Mouse (Mus musculus) liver, embryonic 16.5 days (tissue): ENCODE measurements around the gene Gm17078. TPM values are rescaled to one million over a fixed set of nuclear protein-coding genes. Genes with fewer than 3 reads are reported as not detected.
"Not testable (repeated sequence)": the region's sequence is repeated elsewhere in the genome, so short reads cannot be mapped to it uniquely, and the experiment has no call there.

Experiments
- ATAC-seq: fragments of 200-750 bp; cut with Nextera tagmentation; 2 replicates; pipeline ENCODE4 v1.8.0; 2017; ENCODE audit warnings: low read depth, mild to moderate bottlenecking, moderate number of reproducible peaks, moderate library complexity
- H3K27ac ChIP-seq: fragments of 300-500 bp; sonication (generic); 2 replicates; pipeline ENCODE4 v1.5.1; 2014; ENCODE audit warnings: mild to moderate bottlenecking, low read length
- H3K27me3 ChIP-seq: fragments of 300-500 bp; sonication (generic); 2 replicates; pipeline ENCODE4 v1.6.1; 2014; ENCODE audit warnings: low read depth, low read length, mixed read lengths; ENCODE audit not compliant: control insufficient read depth, insufficient read depth
- H3K36me3 ChIP-seq: fragments of 300-500 bp; sonication (generic); 2 replicates; pipeline ENCODE4 v1.6.1; 2014; ENCODE audit warnings: mild to moderate bottlenecking; ENCODE audit not compliant: control insufficient read depth, insufficient read depth
- H3K4me1 ChIP-seq: fragments of 300-500 bp; sonication (generic); 2 replicates; pipeline ENCODE4 v1.6.1; 2014; ENCODE audit warnings: low read depth, low read length, mixed read lengths; ENCODE audit not compliant: control insufficient read depth
- H3K4me2 ChIP-seq: fragments of 300-500 bp; sonication (generic); 2 replicates; pipeline ENCODE4 v1.6.1; 2014; ENCODE audit warnings: low read depth, low read length, mixed read lengths
- H3K4me3 ChIP-seq: fragments of 300-500 bp; sonication (generic); 2 replicates; pipeline ENCODE4 v1.5.1; 2014; ENCODE audit warnings: low read depth, mild to moderate bottlenecking, low read length
- H3K9ac ChIP-seq: fragments of 300-500 bp; sonication (generic); 2 replicates; pipeline ENCODE4 v1.6.1; 2014; ENCODE audit warnings: low read depth, low read length
- H3K9me3 ChIP-seq: fragments of 300-500 bp; sonication (generic); replicated peaks from 2 replicates; pipeline ENCODE4 v1.6.1; 2016; ENCODE audit warnings: low read length; ENCODE audit not compliant: control insufficient read depth
- WGBS: fragments of 180-500 bp; shearing (Covaris S2); extraction: QIAGEN DNeasy Blood & Tissue Kit; methylation state at CpG from one replicate; pipeline ENCODE4 v1.1.7; 2014; ENCODE audit not compliant: insufficient replicate concordance; 5-methylcytosine and 5-hydroxymethylcytosine counted together
- polyA plus RNA-seq: library from polyadenylated mRNA; unstranded; fragments of >200 nt; fragmentation: Nextera tagmentation; extraction: Ambion mirVana; gene quantifications from 2 replicates; pipeline ENCODE4 v1.2.1, GENCODE M21; 2015

Gene Gm17078
- not detected in 2 replicates for polyA plus RNA-seq

DNA sequence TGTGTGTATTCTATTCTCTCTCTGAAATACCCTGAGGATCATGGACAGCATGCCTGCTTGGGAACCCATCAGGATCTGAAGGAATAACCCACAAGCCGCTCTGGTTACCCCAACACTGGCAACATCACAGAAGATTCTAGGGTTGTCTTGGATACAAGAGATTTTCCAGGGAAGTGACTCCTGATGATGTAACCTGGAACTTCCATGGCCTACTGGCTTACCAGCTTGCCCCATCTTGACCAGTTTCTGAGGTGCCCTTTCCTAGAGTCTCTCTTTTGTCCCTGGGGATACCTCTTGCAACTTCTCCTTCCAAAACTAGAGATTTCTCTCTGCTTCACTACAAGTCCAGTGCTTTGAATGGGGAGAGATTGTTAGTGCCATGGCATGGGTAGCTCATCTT, at the start of gene Gm17078:
Gm17078 (minus strand) TSS at position 101 of the 400 bp plus-strand sequence.
- Histone ChIP-seq H3K9me3 (no peaks in the 10 kb centered on the region), H3K27me3 (no peaks in the 10 kb centered on the region), H3K4me1 (no peaks in the 10 kb centered on the region), H3K36me3 (no peaks in the 10 kb centered on the region), H3K9ac (no peak within 1 kb of the TSS), H3K27ac (no peak within 1 kb of the TSS), H3K4me2 (no peak within 1 kb of the TSS), H3K4me3 (no peak within 1 kb of the TSS)
- 56% methylated on average over 1 of the region's 1 CpGs for WGBS
- no peak for ATAC-seq

GRCm38 (mm10) chr14:51635566-51635965, 24.5 kb upstream of the Gm17078 start, which contains the start of gene Gm4181:
TSS of gene Gm4181 (minus strand) at chr14:51635666.
- not testable (repeated sequence) for H3K9ac ChIP-seq, H3K36me3 ChIP-seq, H3K4me3 ChIP-seq, H3K4me2 ChIP-seq, H3K27ac ChIP-seq, ATAC-seq, H3K4me1 ChIP-seq, H3K27me3 ChIP-seq, H3K9me3 ChIP-seq
- 33% methylated on average over 1 of the region's 1 CpGs for WGBS

GRCm38 (mm10) chr14:51632426-51632825, 21.3 kb upstream of the Gm17078 start:
- 79% methylated on average over 1 of the region's 1 CpGs for WGBS
- H3K4me2 ChIP-seq, result not testable (repeated sequence)

GRCm38 (mm10) chr14:51592039-51592438, 19.1 kb downstream of the Gm17078 start, which contains the start of gene Gm17174:
TSS of gene Gm17174 (minus strand) at chr14:51592139.
- H3K9me3 ChIP-seq, H3K27ac ChIP-seq, H3K9ac ChIP-seq, H3K4me2 ChIP-seq, ATAC-seq, H3K27me3 ChIP-seq, H3K4me1 ChIP-seq, H3K36me3 ChIP-seq, H3K4me3 ChIP-seq: not testable (repeated sequence)
- 69% methylated on average over 4 of the region's 4 CpGs for WGBS

More at GRCm38 (mm10) chr14:51632426-51632825, 21.3 kb upstream of the Gm17078 start:
- H3K4me1 ChIP-seq, ATAC-seq, H3K9me3 ChIP-seq, H3K27ac ChIP-seq, H3K4me3 ChIP-seq, H3K9ac ChIP-seq, H3K36me3 ChIP-seq, H3K27me3 ChIP-seq: not testable (repeated sequence)

GRCm38 (mm10) chr14:51573963-51574362, 37.1 kb downstream of the Gm17078 start, which contains the start of gene Gm17175:
TSS of gene Gm17175 (minus strand) at chr14:51574063.
- H3K4me1 ChIP-seq, H3K4me3 ChIP-seq, H3K36me3 ChIP-seq, H3K27ac ChIP-seq, H3K9me3 ChIP-seq, H3K9ac ChIP-seq, ATAC-seq, H3K4me2 ChIP-seq, H3K27me3 ChIP-seq: not testable (repeated sequence)
- WGBS, result 64% methylated on average over 2 of the region's 2 CpGs

Other genes starting within 250 kb of the Gm17078 start
- gene Gm7247, start 249.6 kb downstream of the Gm17078 start, polyA plus RNA-seq, result not detected in 2 replicates
- not detected in 2 replicates for gene Vmn2r88, start 200.5 kb downstream of the Gm17078 start, polyA plus RNA-seq
- not detected in 2 replicates for gene Vmn2r89, start 159.5 kb downstream of the Gm17078 start, polyA plus RNA-seq
- gene Gm5622, start 58.5 kb downstream of the Gm17078 start, polyA plus RNA-seq, result 0.14 and 0.20 TPM in 2 replicates
- gene Gm17175, start 37.2 kb downstream of the Gm17078 start, polyA plus RNA-seq, result not detected in 2 replicates
- not detected in 2 replicates for gene Gm17174, start 19.2 kb downstream of the Gm17078 start, polyA plus RNA-seq
- gene Gm4181, start 24.4 kb upstream of the Gm17078 start, polyA plus RNA-seq, result not detected in 2 replicates
- gene Gm17079, start 84.2 kb upstream of the Gm17078 start, polyA plus RNA-seq, result not detected in 2 replicates
- gene Gm5800, start 105.9 kb upstream of the Gm17078 start, polyA plus RNA-seq, result not detected in 2 replicates
- gene Ang4, start 162.3 kb upstream of the Gm17078 start, polyA plus RNA-seq, result not detected in 2 replicates
- not detected in 2 replicates for gene AY358078, start 188.7 kb upstream of the Gm17078 start, polyA plus RNA-seq
- 13.2 and 14.6 TPM in 2 replicates for gene Ear6, start 242.4 kb upstream of the Gm17078 start, polyA plus RNA-seq